Mouse (Mus musculus) CH12.LX (cell line): ENCODE data around the gene Otoa.

ENCODE experiments used
- CTCF ChIP-seq, 2 experiments: IDR thresholded peaks in 1 of 2; conservative IDR thresholded peaks in 1 of 2; 2 replicates each; pipeline ENCODE4 v1.5.1; 2011 to 2012; ENCODE audit warnings: low read depth in 2 of 2, low read length in 2 of 2, improper control_type of control experiment in 1 of 2, inconsistent platforms in 1 of 2, mild to moderate bottlenecking in 1 of 2, moderate library complexity in 1 of 2
- JUND ChIP-seq: conservative IDR thresholded peaks from 2 replicates; pipeline ENCODE4 v1.6.1; 2011; ENCODE audit warnings: low read depth, low read length, improper control_type of control experiment
- MAX ChIP-seq: IDR thresholded peaks from 2 replicates; pipeline ENCODE4 v1.6.1; 2011; ENCODE audit warnings: low read length, improper control_type of control experiment
- MXI1 ChIP-seq: IDR thresholded peaks from 2 replicates; pipeline ENCODE4 v1.6.1; 2011; ENCODE audit warnings: mild to moderate bottlenecking, low read depth, low read length, improper control_type of control experiment
- MYC ChIP-seq: IDR thresholded peaks from 2 replicates; pipeline ENCODE4 v1.6.1; 2011; ENCODE audit warnings: low read depth, mild to moderate bottlenecking, improper control_type of control experiment, low read length
- POLR2A ChIP-seq: IDR thresholded peaks from 2 replicates; pipeline ENCODE4 v1.6.1; 2011; ENCODE audit warnings: low read depth, mild to moderate bottlenecking, improper control_type of control experiment, low read length
- TBP ChIP-seq: conservative IDR thresholded peaks from 2 replicates; pipeline ENCODE4 v1.6.1; 2011; ENCODE audit warnings: low read depth, low read length, improper control_type of control experiment
- TCF12 ChIP-seq: IDR thresholded peaks from 2 replicates; pipeline ENCODE4 v1.6.1; 2014; ENCODE audit warnings: low read depth, mild to moderate bottlenecking, inconsistent platforms, low read length, improper control_type of control experiment
- UBTF ChIP-seq: IDR thresholded peaks from 2 replicates; pipeline ENCODE4 v1.6.1; 2012; ENCODE audit warnings: low read depth, mild to moderate bottlenecking, inconsistent platforms, low read length, improper control_type of control experiment, moderate library complexity
- ZC3H11A ChIP-seq: IDR thresholded peaks from 2 replicates; pipeline ENCODE4 v1.6.1; 2012; ENCODE audit warnings: low read depth, mild to moderate bottlenecking, inconsistent platforms, low read length, improper control_type of control experiment
- ZNF384 ChIP-seq: IDR thresholded peaks from 2 replicates; pipeline ENCODE4 v1.6.1; 2012; ENCODE audit warnings: low read depth, low read length, improper control_type of control experiment, inconsistent platforms

GRCm38 (mm10) chr7:121152186-121152585 is 70.7 kb downstream of the Otoa start:
- TF ChIP-seq ZNF384, result no peak
- TF ChIP-seq POLR2A, result no peak
- TF ChIP-seq MXI1, result no peak
- TF ChIP-seq JUND, result no peak
- no peak for TF ChIP-seq CTCF (conservative IDR thresholded peaks at IDR 0.05 in 1 of 2, IDR thresholded peaks at IDR 0.05 in 1 of 2; ENCODE audit: low read depth in 2 of 2, low read length in 2 of 2)
- no peak for TF ChIP-seq MAX
- TF ChIP-seq TCF12, result no peak
- no peak for TF ChIP-seq MYC
- no peak for TF ChIP-seq ZC3H11A
- TF ChIP-seq UBTF, result no peak
- no peak for TF ChIP-seq TBP
